Mouse (Mus musculus): Measurements from ENCODE around the gene Spata25.
"Not testable (repeated sequence)": the region's sequence is repeated elsewhere in the genome, so short reads cannot be mapped to it uniquely, and the experiment has no call there.

Gene Spata25

GRCm38 (mm10) chr2:164804533-164805331 is 23.6 kb downstream of the Spata25 start, which contains the start of the genes Acot8 and Zswim3:
Acot8 (minus strand) TSS chr2:164804882.
Zswim3 (plus strand) TSS chr2:164805098.
- DNase-seq (ENCODE audit: low spot score), result peak; percentile 98

GRCm38 (mm10) chr2:164803921-164804313 is 24.4 kb downstream of the Spata25 start:
- no peak for DNase-seq (ENCODE audit: low spot score)

GRCm38 (mm10) chr2:164803201-164803920 is 25.0 kb downstream of the Spata25 start:
- DNase-seq (ENCODE audit: low spot score), result no peak

GRCm38 (mm10) chr2:164800252-164801004 is 27.9 kb downstream of the Spata25 start:
- no peak for DNase-seq (ENCODE audit: low spot score)

- not testable (repeated sequence) for DNase-seq (ENCODE audit: low spot score)
Observed at GRCm38 (mm10) chr2:164798554-164798953, 29.8 kb downstream of the Spata25 start.

GRCm38 (mm10) chr2:164795868-164796267 is 32.5 kb downstream of the Spata25 start:
- no peak for DNase-seq (ENCODE audit: low spot score)

- peak; percentile 68 for DNase-seq (ENCODE audit: low spot score)
Observed at GRCm38 (mm10) chr2:164794293-164794692, 34.0 kb downstream of the Spata25 start.

- DNase-seq (ENCODE audit: low spot score), result no peak
Observed at GRCm38 (mm10) chr2:164793772-164794171, 34.6 kb downstream of the Spata25 start.

GRCm38 (mm10) chr2:164793236-164793635 is 35.1 kb downstream of the Spata25 start:
- peak; percentile 44 for DNase-seq (ENCODE audit: low spot score)

- DNase-seq (ENCODE audit: low spot score), result no peak
Observed at GRCm38 (mm10) chr2:164792400-164793190, 35.7 kb downstream of the Spata25 start.

- no peak for DNase-seq (ENCODE audit: low spot score)
Observed at GRCm38 (mm10) chr2:164791841-164792261, 36.5 kb downstream of the Spata25 start.

GRCm38 (mm10) chr2:164790451-164790850 is 37.9 kb downstream of the Spata25 start:
- no peak for DNase-seq (ENCODE audit: low spot score)

GRCm38 (mm10) chr2:164788411-164788810 is 39.9 kb downstream of the Spata25 start:
- DNase-seq (ENCODE audit: low spot score), result no peak

GRCm38 (mm10) chr2:164787779-164788178 is 40.6 kb downstream of the Spata25 start:
- no peak for DNase-seq (ENCODE audit: low spot score)

GRCm38 (mm10) chr2:164787032-164787431 is 41.3 kb downstream of the Spata25 start:
- no peak for DNase-seq (ENCODE audit: low spot score)

- DNase-seq (ENCODE audit: low spot score), result no peak
Observed at GRCm38 (mm10) chr2:164786388-164786885, 41.9 kb downstream of the Spata25 start.

- peak; percentile 62 for DNase-seq (ENCODE audit: low spot score)
Observed at GRCm38 (mm10) chr2:164785481-164786387, 42.6 kb downstream of the Spata25 start, which contains the start of gene Snx21. Snx21 (plus strand) TSS chr2:164785823.

- no peak for DNase-seq (ENCODE audit: low spot score)
Observed at GRCm38 (mm10) chr2:164784869-164785420, 43.4 kb downstream of the Spata25 start.

- DNase-seq (ENCODE audit: low spot score), result no peak
Observed at GRCm38 (mm10) chr2:164783926-164784581, 44.3 kb downstream of the Spata25 start.

All from spleen, adult 12 weeks (tissue).